Mouse (Mus musculus) left cerebral cortex, adult 2 months (tissue): ENCODE data around the gene Synpo2l. TPM values are rescaled to one million over a fixed set of nuclear protein-coding genes. Genes with fewer than 3 reads are reported as not detected.

Experiments
- DNase-seq, 2 experiments: peaks; one replicate each; pipeline ENCODE4 v3.0.0; 2021 to 2022; ENCODE audit warnings: low spot score in 2 of 2, mixed read lengths in 1 of 2; ENCODE audit errors: extremely low spot score in 1 of 2
- H3K27ac ChIP-seq: fragments of 200-600 bp; 2 replicates; pipeline ENCODE4 v1.8.1; 2022
- H3K4me3 ChIP-seq: fragments of 200-600 bp; 2 replicates; pipeline ENCODE4 v1.8.1; 2022
- CTCF ChIP-seq: fragments of 200-600 bp; IDR thresholded peaks from 2 replicates; pipeline ENCODE4 v1.8.1; 2022; ENCODE audit warnings: antibody characterized with exemption, mild to moderate bottlenecking, moderate library complexity
- intact Hi-C: fragments of 180-260 bp; cut with DNase I; formaldehyde crosslinking; loops from one replicate; pipeline ENCODE4 v1.15.1; 2025
- total RNA-seq, 2 experiments: library from RNA; stranded (reverse); gene quantifications; 2 replicates each; pipeline ENCODE4 v1.2.3; 2021

Synpo2l gene
- total RNA-seq, 2 experiments from 2014 or later, result 0.21 to 0.23 TPM

GRCm38 (mm10) chr14:20635546-20635945, 32.6 kb downstream of the Synpo2l start:
- Histone ChIP-seq H3K27ac (no peak overlapping the region), H3K4me3 (no peak overlapping the region)
- DNase-seq, result no peak
- intact Hi-C loops, result no loop called here
- no peak for TF ChIP-seq CTCF

- intact Hi-C loops, result no loop called here
- DNase-seq, result no peak
- TF ChIP-seq CTCF, result no peak
- Histone ChIP-seq H3K27ac (no peak overlapping the region), H3K4me3 (no peak overlapping the region)
Observed at GRCm38 (mm10) chr14:20631253-20631652, 36.9 kb downstream of the Synpo2l start.

GRCm38 (mm10) chr14:20626971-20627370, 41.2 kb downstream of the Synpo2l start:
- Histone ChIP-seq H3K27ac (no peak overlapping the region), H3K4me3 (no peak overlapping the region)
- no peak for DNase-seq
- intact Hi-C loops, result no loop called here
- TF ChIP-seq CTCF, result no peak

- DNase-seq, result no peak
- no peak overlapping the region for H3K4me3 ChIP-seq
- intact Hi-C loops, result no loop called here
- no peak overlapping the region for H3K27ac ChIP-seq
- TF ChIP-seq CTCF, result no peak
Observed at GRCm38 (mm10) chr14:20626447-20626846, 41.7 kb downstream of the Synpo2l start.

- no peak for DNase-seq
- TF ChIP-seq CTCF, result no peak
- intact Hi-C loops, result loop anchor here (5.0 kb wide), 1 partner anchor 46 kb away; no protein-coding TSS in a partner anchor
- Histone ChIP-seq H3K27ac (no peak overlapping the region), H3K4me3 (no peak overlapping the region)
Observed at GRCm38 (mm10) chr14:20622907-20623306, 45.2 kb downstream of the Synpo2l start.

- no peak overlapping the region for H3K4me3 ChIP-seq
- intact Hi-C loops, result loop anchor here (5.0 kb wide), 1 partner anchor 45 kb away; no protein-coding TSS in a partner anchor
- H3K27ac ChIP-seq, result no peak overlapping the region
- no peak for DNase-seq
- TF ChIP-seq CTCF, result no peak
Observed at GRCm38 (mm10) chr14:20622412-20622811, 45.7 kb downstream of the Synpo2l start.

GRCm38 (mm10) chr14:20621903-20622302, 46.3 kb downstream of the Synpo2l start:
- H3K27ac ChIP-seq, result no peak overlapping the region; the same call in 1 of the 2 replicates
- intact Hi-C loops, result loop anchor here (5.0 kb wide), 1 partner anchor 45 kb away; no protein-coding TSS in a partner anchor
- no peak overlapping the region for H3K4me3 ChIP-seq
- no peak for TF ChIP-seq CTCF
- DNase-seq, result no peak

- intact Hi-C loops, result no loop called here
- TF ChIP-seq CTCF, result no peak
- Histone ChIP-seq H3K4me3 (peak overlapping the region; percentile 30), H3K27ac (peak overlapping the region; percentile 83)
- DNase-seq, result no peak
Observed at GRCm38 (mm10) chr14:20619131-20619530, 49.0 kb downstream of the Synpo2l start.

GRCm38 (mm10) chr14:20618211-20618610, 49.9 kb downstream of the Synpo2l start:
- intact Hi-C loops, result no loop called here
- no peak for DNase-seq
- H3K27ac ChIP-seq, result peak overlapping the region; percentile 83
- peak overlapping the region; percentile 30 for H3K4me3 ChIP-seq
- TF ChIP-seq CTCF, result no peak

GRCm38 (mm10) chr14:20616421-20616820, 51.7 kb downstream of the Synpo2l start:
- Histone ChIP-seq H3K4me3 (peak overlapping the region; percentile 30), H3K27ac (peak overlapping the region; percentile 83)
- no peak for TF ChIP-seq CTCF
- intact Hi-C loops, result loop anchor here (2.0 kb wide), 1 partner anchor 20 kb away; no protein-coding TSS in a partner anchor
- DNase-seq, result peak in 1 of 2 experiments; percentile 17

GRCm38 (mm10) chr14:20615075-20615474, 53.1 kb downstream of the Synpo2l start:
- no peak for DNase-seq
- no peak overlapping the region for H3K4me3 ChIP-seq
- H3K27ac ChIP-seq, result peak overlapping the region; percentile 9; the same call in 1 of the 2 replicates
- TF ChIP-seq CTCF, result no peak
- intact Hi-C loops, result no loop called here

GRCm38 (mm10) chr14:20612820-20613219, 55.3 kb downstream of the Synpo2l start:
- H3K27ac ChIP-seq, result no peak overlapping the region
- DNase-seq, result no peak
- TF ChIP-seq CTCF, result no peak
- no peak overlapping the region for H3K4me3 ChIP-seq
- intact Hi-C loops, result no loop called here

GRCm38 (mm10) chr14:20610146-20610545, 58.0 kb downstream of the Synpo2l start:
- Histone ChIP-seq H3K27ac (no peak overlapping the region), H3K4me3 (no peak overlapping the region)
- TF ChIP-seq CTCF, result no peak
- no peak for DNase-seq
- intact Hi-C loops, result no loop called here
